Mouse (Mus musculus): Measurements from ENCODE around the gene Efna1. TPM values are rescaled to one million over a fixed set of nuclear protein-coding genes. Genes with fewer than 3 reads are reported as not detected.

The Efna1 gene
- polyA plus RNA-seq, 2 experiments: 42.2 to 52.2 TPM

- no peaks in the 10 kb centered on the region for H3K36me3 ChIP-seq (ENCODE audit: control insufficient read depth, insufficient read depth, low read length)
- no peaks in the 10 kb centered on the region for H3K27me3 ChIP-seq (ENCODE audit: control insufficient read depth, insufficient read depth, low read length)
- H3K4me1 ChIP-seq (ENCODE audit: control insufficient read depth, insufficient read depth, low read length): peaks cover 13% of the 10 kb centered on the region; the same call in 1 of the 2 replicates
- H3K4me2 ChIP-seq (replicated peaks; ENCODE audit: low read depth, low read length, severe bottlenecking): no peak overlapping the region
- no peak for ATAC-seq (ENCODE audit: low FRiP score, low read depth)
- H3K9me3 ChIP-seq (ENCODE audit: control insufficient read depth, low read length): no peaks in the 10 kb centered on the region
- 85% methylated on average over 11 of the region's 11 CpGs for WGBS
- no peak for TF ChIP-seq POLR2A (IDR thresholded peaks at IDR 0.05; ENCODE audit: borderline replicate concordance, extremely low read depth, insufficient read depth, insufficient read length)
- no peak overlapping the region for H3K9ac ChIP-seq (ENCODE audit: low read depth, low read length, severe bottlenecking)
- DNase-seq (ENCODE audit: low spot score): no peak
- H3K27ac ChIP-seq (replicated peaks; ENCODE audit: low read depth, low read length): no peak overlapping the region
- H3K4me3 ChIP-seq (replicated peaks; ENCODE audit: low read length): no peak overlapping the region
Measured at GRCm38 (mm10) chr3:89293247-89293918, 12.4 kb upstream of the Efna1 start.

DNA sequence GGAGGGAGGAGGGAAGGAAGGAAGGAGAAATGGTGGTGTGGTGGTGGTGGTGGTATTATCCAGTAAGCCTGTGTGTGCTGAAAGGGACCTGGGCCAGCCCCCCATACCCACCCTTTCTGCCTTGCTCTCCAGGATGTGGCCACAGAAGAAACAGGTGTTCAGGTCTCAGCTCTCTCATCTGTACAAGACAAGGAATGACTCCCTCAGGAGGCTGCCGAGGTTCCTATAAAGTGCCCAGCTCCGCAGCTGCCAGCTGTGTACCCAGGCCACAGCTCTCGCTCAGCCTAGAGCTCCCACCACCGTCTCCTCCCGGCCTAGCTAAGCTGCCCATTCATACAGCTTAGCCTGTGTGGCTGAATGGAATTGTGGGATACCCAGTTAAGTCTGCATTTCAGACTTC is 11.4 kb upstream of the Efna1 start:
- TF ChIP-seq POLR2A (IDR thresholded peaks at IDR 0.05; ENCODE audit: borderline replicate concordance, extremely low read depth, insufficient read depth, insufficient read length): no peak
- DNase-seq (ENCODE audit: low spot score): no peak
- H3K4me1 ChIP-seq (ENCODE audit: control insufficient read depth, insufficient read depth, low read length): peaks cover 13% of the 10 kb centered on the region; the same call in 1 of the 2 replicates
- H3K4me3 ChIP-seq (replicated peaks; ENCODE audit: low read length): no peak overlapping the region
- ATAC-seq (ENCODE audit: low FRiP score, low read depth): no peak
- H3K9ac ChIP-seq (ENCODE audit: low read depth, low read length, severe bottlenecking): no peak overlapping the region
- H3K27me3 ChIP-seq (ENCODE audit: control insufficient read depth, insufficient read depth, low read length): no peaks in the 10 kb centered on the region
- WGBS: 30% methylated on average over 5 of the region's 5 CpGs
- no peaks in the 10 kb centered on the region for H3K36me3 ChIP-seq (ENCODE audit: control insufficient read depth, insufficient read depth, low read length)
- 0 out of 2 replicates have a peak overlapping the region, but pooled peaks have one; percentile 4 for H3K27ac ChIP-seq (replicated peaks; ENCODE audit: low read depth, low read length)
- no peak overlapping the region for H3K4me2 ChIP-seq (replicated peaks; ENCODE audit: low read depth, low read length, severe bottlenecking)
- no peaks in the 10 kb centered on the region for H3K9me3 ChIP-seq (ENCODE audit: control insufficient read depth, low read length)

DNA sequence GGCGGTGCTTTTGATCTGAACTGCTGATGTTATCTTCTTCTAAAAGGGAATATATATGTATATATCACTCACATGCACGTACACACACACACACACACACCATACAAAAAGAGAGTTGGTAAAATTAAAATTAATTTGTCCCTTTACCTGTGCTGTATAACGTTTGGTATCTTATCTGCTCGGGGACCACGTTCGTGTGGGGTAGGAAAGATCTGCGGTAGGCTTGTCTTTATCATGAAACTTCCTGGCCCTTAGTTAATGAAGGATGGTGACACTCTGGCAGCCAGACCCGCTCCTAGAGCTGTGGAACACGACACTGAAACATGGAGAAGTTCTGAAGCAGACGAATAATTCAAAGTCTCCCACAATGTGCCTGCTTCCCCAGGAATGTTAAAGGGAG is 10.9 kb upstream of the Efna1 start:
- 56% methylated on average over 10 of the region's 10 CpGs for WGBS
- Histone ChIP-seq H3K9me3 (ENCODE audit: control insufficient read depth, low read length) (no peaks in the 10 kb centered on the region), H3K4me3 (replicated peaks; ENCODE audit: low read length) (no peak overlapping the region), H3K27me3 (ENCODE audit: control insufficient read depth, insufficient read depth, low read length) (no peaks in the 10 kb centered on the region), H3K9ac (ENCODE audit: low read depth, low read length, severe bottlenecking) (no peak overlapping the region), H3K4me2 (replicated peaks; ENCODE audit: low read depth, low read length, severe bottlenecking) (no peak overlapping the region), H3K36me3 (ENCODE audit: control insufficient read depth, insufficient read depth, low read length) (no peaks in the 10 kb centered on the region), H3K27ac (replicated peaks; ENCODE audit: low read depth, low read length) (0 out of 2 replicates have a peak overlapping the region, but pooled peaks have one; percentile 4), H3K4me1 (ENCODE audit: control insufficient read depth, insufficient read depth, low read length) (peaks cover 13% of the 10 kb centered on the region; the same call in 1 of the 2 replicates)
- no peak for DNase-seq (ENCODE audit: low spot score)
- TF ChIP-seq POLR2A (IDR thresholded peaks at IDR 0.05; ENCODE audit: borderline replicate concordance, extremely low read depth, insufficient read depth, insufficient read length): no peak
- no peak for ATAC-seq (ENCODE audit: low FRiP score, low read depth)

DNA sequence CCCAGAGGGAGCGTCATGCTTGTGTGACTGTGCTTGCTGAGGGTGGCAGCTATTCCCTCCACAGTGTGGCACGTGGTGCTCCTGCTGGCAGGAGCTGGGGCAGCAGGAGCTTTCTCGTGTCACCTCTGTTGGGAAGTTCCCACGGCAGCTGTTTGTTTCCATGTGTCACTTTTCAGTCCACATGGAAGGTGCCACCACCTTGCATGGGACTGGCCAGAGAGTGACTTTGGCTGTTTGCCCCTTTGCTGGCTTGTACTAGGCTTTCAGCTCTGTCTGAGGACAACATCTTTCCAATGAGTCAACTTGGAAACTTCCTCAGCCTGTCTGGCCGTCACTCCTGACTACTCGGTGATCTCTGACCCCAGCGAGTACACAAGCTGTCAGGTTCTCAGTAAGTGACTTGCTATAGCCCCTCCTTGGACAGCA is 7.6 kb upstream of the Efna1 start:
- 44% methylated on average over 7 of the region's 7 CpGs for WGBS
- Histone ChIP-seq H3K9ac (ENCODE audit: low read depth, low read length, severe bottlenecking) (no peak overlapping the region), H3K4me3 (replicated peaks; ENCODE audit: low read length) (no peak overlapping the region), H3K27ac (replicated peaks; ENCODE audit: low read depth, low read length) (no peak overlapping the region), H3K27me3 (ENCODE audit: control insufficient read depth, insufficient read depth, low read length) (no peaks in the 10 kb centered on the region), H3K36me3 (ENCODE audit: control insufficient read depth, insufficient read depth, low read length) (no peaks in the 10 kb centered on the region), H3K4me1 (ENCODE audit: control insufficient read depth, insufficient read depth, low read length) (peaks cover 13% of the 10 kb centered on the region; the same call in 1 of the 2 replicates), H3K4me2 (replicated peaks; ENCODE audit: low read depth, low read length, severe bottlenecking) (no peak overlapping the region), H3K9me3 (ENCODE audit: control insufficient read depth, low read length) (no peaks in the 10 kb centered on the region)
- TF ChIP-seq POLR2A (IDR thresholded peaks at IDR 0.05; ENCODE audit: borderline replicate concordance, extremely low read depth, insufficient read depth, insufficient read length): no peak
- ATAC-seq (ENCODE audit: low FRiP score, low read depth) (no peak), DNase-seq (ENCODE audit: low spot score) (no peak)

DNA sequence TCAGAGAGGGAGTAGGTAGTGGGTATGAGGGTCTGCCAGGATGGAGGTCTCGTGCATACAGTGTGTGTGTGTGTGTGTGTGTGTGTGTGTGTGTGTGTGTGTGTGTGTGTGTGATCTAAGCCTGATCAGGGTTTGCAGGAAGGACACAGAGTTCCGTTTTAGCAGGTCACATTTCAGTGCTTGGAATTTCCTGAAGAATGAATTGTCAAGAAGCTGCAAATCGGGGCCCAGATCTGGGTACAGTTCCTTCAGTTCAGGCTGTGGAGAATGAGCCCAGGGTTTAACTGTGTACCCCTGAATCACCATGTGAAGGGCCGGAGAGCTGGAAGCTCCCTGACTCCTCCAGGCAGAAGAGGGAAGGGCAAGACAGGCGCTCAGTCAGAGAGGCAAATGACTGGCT is 6.3 kb upstream of the Efna1 start:
- Histone ChIP-seq H3K4me1 (ENCODE audit: control insufficient read depth, insufficient read depth, low read length) (peaks cover 13% of the 10 kb centered on the region; the same call in 1 of the 2 replicates), H3K27me3 (ENCODE audit: control insufficient read depth, insufficient read depth, low read length) (no peaks in the 10 kb centered on the region), H3K36me3 (ENCODE audit: control insufficient read depth, insufficient read depth, low read length) (no peaks in the 10 kb centered on the region), H3K9ac (ENCODE audit: low read depth, low read length, severe bottlenecking) (no peak overlapping the region; the same call in 1 of the 2 replicates), H3K27ac (replicated peaks; ENCODE audit: low read depth, low read length) (no peak overlapping the region), H3K4me2 (replicated peaks; ENCODE audit: low read depth, low read length, severe bottlenecking) (no peak overlapping the region), H3K4me3 (replicated peaks; ENCODE audit: low read length) (no peak overlapping the region), H3K9me3 (ENCODE audit: control insufficient read depth, low read length) (no peaks in the 10 kb centered on the region)
- TF ChIP-seq POLR2A (IDR thresholded peaks at IDR 0.05; ENCODE audit: borderline replicate concordance, extremely low read depth, insufficient read depth, insufficient read length): no peak
- 36% methylated on average over 5 of the region's 5 CpGs for WGBS
- ATAC-seq (ENCODE audit: low FRiP score, low read depth) (no peak), DNase-seq (ENCODE audit: low spot score) (no peak)
